In genomic region chr17:69200936-69201335, GRCm38 (mm10) we compare ENCODE assay signal across 30 mouse cellular contexts.
A peak's percentile ranks its signal among the peaks of the same experiment; 100 is the strongest.
DNase-seq lines count a peak whose midpoint lies in the region; ATAC-seq and TF ChIP-seq lines count a peak whose summit lies in the region.
"Had no signal": no experiment of that assay in that cellular context is flagged by ENCODE, and none has a peak within 500 bp of the region (broad histone marks: within the 10 kb centered on the region; RNA-seq: fewer than 3 reads in every experiment).

No protein-coding gene starts in this region.

- H3K27ac ChIP-seq in spleen, adult 2 months (ENCODE audit: insufficient read depth, low read length) = peak overlapping the region; percentile 41; the same call in 1 of the 2 replicates
- H3K27ac ChIP-seq: embryonic facial prominence, embryonic 12.5 days; embryonic facial prominence, embryonic 15.5 days; forebrain, embryonic 12.5 days; forebrain, embryonic 15.5 days; heart, embryonic 15.5 days; hindbrain, embryonic 14.5 days; hindbrain, postnatal 0 days had no signal

- no peak for TF ChIP-seq CTCF in spleen, adult 2 months (IDR thresholded peaks at IDR 0.05; ENCODE audit: extremely low read depth, insufficient read depth, insufficient read length, insufficient replicate concordance)

- ATAC-seq in megakaryocyte, adult 5-6 weeks (ENCODE audit: poor library complexity, severe bottlenecking) = 0 out of 2 replicates have a peak, but pooled peaks have one; percentile 21
- ATAC-seq: activated CD4-positive, CD25-positive, alpha-beta regulatory T cell, adult 4 months; forebrain, embryonic 15.5 days; hindbrain, postnatal 0 days; inflammation-experienced regulatory T-cells, adult 6 months; intestine, embryonic 16.5 days had no signal

- H3K4me1 ChIP-seq in spleen, adult 2 months (ENCODE audit: control insufficient read depth, insufficient read depth, insufficient read length) = no peaks in the 10 kb centered on the region
- H3K4me1 ChIP-seq: forebrain, embryonic 12.5 days; forebrain, embryonic 15.5 days had no signal

- H3K27me3 ChIP-seq in spleen, adult 2 months (ENCODE audit: control insufficient read depth, insufficient read depth, low read length) = no peaks in the 10 kb centered on the region
- H3K27me3 ChIP-seq: CH12.LX; embryonic facial prominence, embryonic 12.5 days; embryonic facial prominence, embryonic 15.5 days; forebrain, embryonic 12.5 days; forebrain, embryonic 15.5 days; heart, embryonic 12.5 days; heart, embryonic 15.5 days had no signal

- TF ChIP-seq POLR2A in spleen, adult 2 months (IDR thresholded peaks at IDR 0.05; ENCODE audit: low read depth, low read length) = no peak

- WGBS in spleen, adult 2 months = 88% methylated on average over 8 of the region's 8 CpGs

- intact Hi-C loops in heart, postnatal 10 days (cut with DNase I) = no loop called here

- H3K4me3 ChIP-seq in spleen, adult 2 months (ENCODE audit: extremely low read depth, insufficient read depth, insufficient read length) = no peak overlapping the region
- H3K4me3 ChIP-seq: embryonic facial prominence, embryonic 12.5 days; embryonic facial prominence, embryonic 15.5 days; forebrain, embryonic 12.5 days; forebrain, embryonic 15.5 days; heart, embryonic 12.5 days; heart, embryonic 15.5 days had no signal

- DNase-seq in cerebellum, postnatal 14 days = peak; percentile 23 to 26
- DNase-seq in cerebellum, adult 11 months = no peak
- DNase-seq in spleen, adult 2 months (ENCODE audit: low read depth in 1 of 2, low spot score in 2 of 2) = no peak
- no peak for DNase-seq in spleen, adult 18-20 months
- DNase-seq in heart, postnatal 10 days = no peak
- DNase-seq in spleen, postnatal 10 days (ENCODE audit: low spot score in 2 of 2) = no peak
- DNase-seq: adrenal gland, postnatal 10 days; adrenal gland, postnatal 36 days; B cell, adult 2 months; cerebellum, adult 8-10 months; cerebellum, postnatal 10 days; gastrocnemius, postnatal 10 days; gastrocnemius, postnatal 36 days; heart, adult 11 months; heart, postnatal 14 days; heart, postnatal 4 days had no signal

- H3K36me3 ChIP-seq in spleen, adult 2 months (ENCODE audit: control insufficient read depth, insufficient read depth, low read length) = no peaks in the 10 kb centered on the region
- H3K36me3 ChIP-seq: embryonic facial prominence, embryonic 12.5 days; embryonic facial prominence, embryonic 15.5 days; forebrain, embryonic 12.5 days; forebrain, embryonic 15.5 days; G1E; heart, embryonic 12.5 days; heart, embryonic 15.5 days had no signal

Comparison
In these comparisons a context has a peak if more than half of its experiments do, and no peak if none do; other contexts are left out.
1. DNase-seq: peak in cerebellum, postnatal 14 days (2 of 2); none in cerebellum, adult 11 months (single experiment), spleen, adult 2 months (0 of 2), spleen, adult 18-20 months (0 of 2), heart, postnatal 10 days (0 of 2) and spleen, postnatal 10 days (0 of 2).